Mouse (Mus musculus): ENCODE measurements around the gene Nr1d1.

- TF ChIP-seq TCF12 (IDR thresholded peaks at IDR 0.05; ENCODE audit: low read depth, low read length) (no peak), CTCF (IDR thresholded peaks at IDR 0.05 in 2 of 3, conservative IDR thresholded peaks at IDR 0.05 in 1 of 3; ENCODE audit: control insufficient read depth in 1 of 3, insufficient read depth in 1 of 3, low read depth in 2 of 3, low read length in 3 of 3, poor library complexity in 1 of 3, severe bottlenecking in 1 of 3) (no peak), TBP (IDR thresholded peaks at IDR 0.05; ENCODE audit: low read depth, low read length) (no peak), POLR2A (IDR thresholded peaks at IDR 0.05; ENCODE audit: control insufficient read depth in 1 of 2, insufficient read depth in 1 of 2, low read depth in 1 of 2, low read length in 2 of 2, poor library complexity in 1 of 2) (no peak; a peak in 1 of 4 replicates), MYC (IDR thresholded peaks at IDR 0.05; ENCODE audit: low read depth, low read length) (no peak), USF2 (IDR thresholded peaks at IDR 0.05; ENCODE audit: borderline replicate concordance in 1 of 2, insufficient read depth in 1 of 2, low read depth in 1 of 2, low read length in 2 of 2) (no peak), NRF1 (IDR thresholded peaks at IDR 0.05; ENCODE audit: insufficient read depth, low read depth, low read length, poor library complexity, severe bottlenecking) (no peak), ZMIZ1 (IDR thresholded peaks at IDR 0.05; ENCODE audit: low read depth, low read length) (no peak), MAX (IDR thresholded peaks at IDR 0.05; ENCODE audit: low read length) (no peak)
These were observed 35.1 kb downstream of the Nr1d1 start for GRCm38 (mm10) chr11:98740026-98740392.

All from MEL (cell line).